Mouse (Mus musculus) forebrain, embryonic 10.5 days (tissue): ENCODE results near the gene Oasl1. TPM values are rescaled to one million over a fixed set of nuclear protein-coding genes. Genes with fewer than 3 reads are reported as not detected.

Source experiments
- DNase-seq: peaks from one replicate; pipeline ENCODE4 v3.0.0-alpha.2; 2017; ENCODE audit warnings: low spot score; ENCODE audit errors: extremely low spot score
- H3K27ac ChIP-seq: fragments of 300-500 bp; sonication (generic); 2 replicates; pipeline ENCODE4 v1.5.1; 2016; ENCODE audit warnings: mild to moderate bottlenecking
- H3K27me3 ChIP-seq: fragments of 300-500 bp; sonication (generic); 2 replicates; pipeline ENCODE4 v1.6.1; 2016; ENCODE audit warnings: mild to moderate bottlenecking; ENCODE audit not compliant: poor library complexity, severe bottlenecking
- H3K36me3 ChIP-seq: fragments of 300-500 bp; sonication (generic); replicated peaks from 2 replicates; pipeline ENCODE4 v1.6.1; 2016; ENCODE audit warnings: mild to moderate bottlenecking, moderate library complexity
- H3K4me1 ChIP-seq: fragments of 300-500 bp; sonication (generic); 2 replicates; pipeline ENCODE4 v1.6.1; 2016
- H3K4me3 ChIP-seq: fragments of 300-500 bp; sonication (generic); 2 replicates; pipeline ENCODE4 v1.5.1; 2016; ENCODE audit warnings: mild to moderate bottlenecking, moderate library complexity
- H3K9me3 ChIP-seq: fragments of 300-500 bp; sonication (generic); 2 replicates; pipeline ENCODE4 v1.6.1; 2016; ENCODE audit warnings: mild to moderate bottlenecking, moderate library complexity
- WGBS: fragments of 180-500 bp; shearing (Covaris S2); methylation state at CpG from one replicate; pipeline ENCODE4 v1.1.7; 2016; 5-methylcytosine and 5-hydroxymethylcytosine counted together
- polyA plus RNA-seq: library from polyadenylated mRNA; unstranded; fragments of >200 nt; fragmentation: Nextera tagmentation; extraction: Ambion mirVana; gene quantifications from 2 replicates; pipeline ENCODE4 v1.2.1, GENCODE M21; 2016

Oasl1 gene
- polyA plus RNA-seq, 1 experiment from 2014 or later: not detected

DNA sequence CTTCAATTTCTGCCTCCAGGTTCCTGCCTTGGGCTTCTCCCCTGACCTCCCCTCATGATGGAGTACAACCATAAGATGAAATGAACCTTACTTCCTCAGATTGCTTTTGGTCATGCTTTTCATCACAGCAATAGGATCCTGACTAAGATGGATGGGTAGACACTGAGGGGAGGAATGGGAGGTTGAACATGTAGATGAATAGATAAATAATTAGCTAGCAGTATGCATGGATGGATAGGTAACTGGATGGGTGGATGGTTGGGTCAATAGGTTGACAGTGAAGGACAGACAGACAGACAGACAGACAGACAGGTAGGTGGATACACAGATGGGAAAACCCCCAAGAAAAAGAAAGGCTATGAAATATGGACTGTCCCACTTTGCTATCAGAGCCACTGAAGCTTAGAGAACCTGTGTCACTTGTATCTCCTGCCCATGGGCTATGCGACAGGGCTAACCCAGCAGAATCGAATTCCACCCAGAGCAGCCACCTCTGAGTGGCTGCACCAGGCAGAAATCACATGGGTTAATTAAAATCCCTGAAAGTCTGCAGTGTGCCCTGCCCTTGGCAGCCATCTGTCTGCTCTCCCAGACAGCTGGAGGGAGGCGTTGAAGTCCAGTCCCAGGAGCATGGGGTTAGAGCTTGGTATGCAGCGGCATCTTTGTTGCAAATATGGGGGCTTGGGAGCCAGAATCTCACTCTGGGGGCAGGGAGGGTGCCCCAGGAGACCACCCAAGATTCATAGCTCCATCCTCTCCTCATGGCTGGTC, 38.7 kb downstream of the Oasl1 start:
- Histone ChIP-seq H3K4me1 (no peaks in the 10 kb centered on the region), H3K36me3 (no peaks in the 10 kb centered on the region), H3K27me3 (0 out of 2 replicates have a peak, but pooled peaks cover 7% of the 10 kb centered on the region), H3K9me3 (no peaks in the 10 kb centered on the region), H3K27ac (no peak overlapping the region), H3K4me3 (no peak overlapping the region)
- WGBS: 75% methylated on average over 4 of the region's 4 CpGs
- no peak for DNase-seq

DNA sequence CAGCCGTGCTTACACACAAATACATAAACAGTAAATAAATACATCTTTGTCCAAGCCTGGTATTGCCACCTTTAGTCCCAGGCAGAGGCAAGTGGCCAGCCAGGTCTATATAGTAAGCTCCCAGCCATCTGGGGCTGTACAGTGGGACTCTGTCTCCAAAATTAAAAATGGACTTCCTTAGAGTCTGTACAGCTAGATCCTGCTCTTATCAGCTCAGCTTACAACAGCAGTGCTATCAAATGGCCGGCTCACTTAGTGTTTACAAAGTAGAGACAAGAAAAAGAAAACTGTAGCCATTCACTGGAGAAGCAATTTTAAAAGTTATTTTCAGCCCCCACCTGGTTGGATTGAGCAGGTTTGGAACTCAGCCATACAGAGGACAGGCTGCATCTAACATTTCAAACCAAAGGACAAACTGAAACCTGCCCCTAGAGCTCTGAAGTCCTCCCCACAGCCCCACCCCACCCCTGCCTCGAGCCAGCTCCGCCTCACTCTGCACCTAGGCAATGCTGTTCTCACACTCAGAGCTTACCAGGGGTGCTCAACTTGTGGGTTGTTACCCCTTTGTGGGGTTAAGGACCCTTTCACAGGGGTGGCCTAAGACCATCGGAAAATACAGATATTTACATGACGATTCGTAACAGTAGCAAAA, 41.4 kb downstream of the Oasl1 start:
- H3K4me1 ChIP-seq: peaks cover 22% of the 10 kb centered on the region
- peaks cover 29% of the 10 kb centered on the region for H3K27me3 ChIP-seq
- WGBS: 75% methylated on average over 7 of the region's 7 CpGs
- DNase-seq: no peak
- H3K4me3 ChIP-seq: no peak overlapping the region
- no peak overlapping the region for H3K27ac ChIP-seq
- no peaks in the 10 kb centered on the region for H3K36me3 ChIP-seq
- no peaks in the 10 kb centered on the region for H3K9me3 ChIP-seq

DNA sequence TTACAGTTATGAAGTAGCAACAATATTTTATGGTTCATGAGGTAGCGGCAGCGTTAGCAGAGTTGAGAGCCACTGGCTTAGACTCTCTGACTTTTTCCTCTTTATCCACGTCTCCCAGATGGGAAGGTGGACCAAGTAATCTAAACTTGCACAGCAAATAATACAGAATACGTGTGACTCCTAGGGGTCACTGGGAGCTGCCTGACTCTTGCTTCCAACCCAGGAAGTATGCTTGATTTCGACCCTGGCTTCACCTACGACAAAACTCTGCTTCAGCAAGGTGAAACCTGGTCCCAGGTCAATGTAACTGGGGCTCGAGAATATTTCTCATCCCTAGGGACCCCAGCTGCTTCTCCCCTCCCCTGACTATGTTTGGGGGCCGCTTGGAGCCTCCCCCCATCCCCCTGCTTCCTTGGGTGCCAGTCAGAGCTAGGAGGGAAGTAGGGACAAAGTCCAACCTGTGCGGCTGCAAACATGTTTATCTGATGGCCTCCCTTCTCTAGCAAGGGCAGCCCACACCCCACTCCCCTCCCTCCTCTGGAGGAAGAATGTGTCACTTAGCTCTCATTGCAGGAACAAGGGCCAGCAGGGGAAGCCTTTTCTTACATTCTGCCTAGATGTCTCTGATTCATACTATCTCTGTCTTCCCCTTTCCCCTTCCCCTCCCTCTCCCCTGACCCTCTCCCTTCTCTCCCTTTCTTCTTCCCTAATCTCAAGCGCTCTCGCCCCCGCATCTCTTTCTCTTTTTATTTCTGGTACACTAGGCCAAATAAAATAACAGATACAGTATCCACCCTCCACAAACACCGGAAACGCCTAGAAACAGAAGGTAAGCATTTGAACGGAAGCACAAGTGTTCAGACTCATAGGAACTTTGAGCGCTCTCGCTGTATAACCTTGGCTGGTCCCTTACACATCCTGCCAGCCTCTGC, 42.2 kb downstream of the Oasl1 start:
- no peaks in the 10 kb centered on the region for H3K9me3 ChIP-seq
- H3K4me3 ChIP-seq: no peak overlapping the region
- no peak for DNase-seq
- 72% methylated on average over 17 of the region's 17 CpGs for WGBS
- H3K36me3 ChIP-seq: no peaks in the 10 kb centered on the region
- no peak overlapping the region for H3K27ac ChIP-seq
- H3K27me3 ChIP-seq: peaks cover 36% of the 10 kb centered on the region
- peaks cover 28% of the 10 kb centered on the region for H3K4me1 ChIP-seq

DNA sequence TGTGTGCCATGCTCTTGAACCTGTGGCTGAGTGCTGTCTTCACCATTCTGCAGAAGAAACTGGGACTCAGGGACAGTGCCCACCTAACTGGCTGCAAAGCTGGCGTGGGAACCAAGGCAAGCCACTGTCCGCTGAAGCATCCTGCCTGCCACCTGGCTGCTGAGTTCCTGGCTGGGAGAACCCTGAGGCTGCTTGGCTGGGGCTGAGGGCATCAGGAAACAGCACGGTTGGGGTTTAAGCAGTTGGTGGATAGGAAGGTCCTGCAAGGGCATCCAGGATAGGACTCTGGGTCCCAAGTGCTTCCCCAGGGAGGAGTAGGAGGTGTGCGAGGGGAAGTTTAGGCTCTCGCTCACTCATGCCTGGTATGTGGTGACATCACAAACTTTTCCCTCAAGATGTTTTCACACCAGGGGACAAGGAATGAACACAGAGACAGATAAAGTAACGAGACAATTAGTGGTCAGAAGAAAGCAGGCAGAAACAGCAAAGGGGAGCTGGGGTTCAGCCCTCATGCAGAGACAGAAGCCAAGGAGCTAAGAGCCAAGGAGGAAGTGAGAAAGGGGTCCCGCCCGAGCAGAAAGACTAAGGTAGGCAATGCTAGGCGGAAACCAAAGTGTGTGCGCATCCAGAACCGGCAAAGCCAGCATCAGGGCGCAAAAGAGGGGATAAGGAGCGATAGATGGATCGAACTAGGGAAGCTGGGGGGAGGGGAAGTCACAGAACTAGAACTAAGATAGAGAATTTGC, 44.7 kb downstream of the Oasl1 start:
- peaks cover 37% of the 10 kb centered on the region for H3K27me3 ChIP-seq
- peaks cover 28% of the 10 kb centered on the region for H3K4me1 ChIP-seq
- no peaks in the 10 kb centered on the region for H3K36me3 ChIP-seq
- H3K27ac ChIP-seq: no peak overlapping the region
- 41% methylated on average over 14 of the region's 14 CpGs for WGBS
- H3K9me3 ChIP-seq: no peaks in the 10 kb centered on the region
- DNase-seq: no peak
- H3K4me3 ChIP-seq: no peak overlapping the region

DNA sequence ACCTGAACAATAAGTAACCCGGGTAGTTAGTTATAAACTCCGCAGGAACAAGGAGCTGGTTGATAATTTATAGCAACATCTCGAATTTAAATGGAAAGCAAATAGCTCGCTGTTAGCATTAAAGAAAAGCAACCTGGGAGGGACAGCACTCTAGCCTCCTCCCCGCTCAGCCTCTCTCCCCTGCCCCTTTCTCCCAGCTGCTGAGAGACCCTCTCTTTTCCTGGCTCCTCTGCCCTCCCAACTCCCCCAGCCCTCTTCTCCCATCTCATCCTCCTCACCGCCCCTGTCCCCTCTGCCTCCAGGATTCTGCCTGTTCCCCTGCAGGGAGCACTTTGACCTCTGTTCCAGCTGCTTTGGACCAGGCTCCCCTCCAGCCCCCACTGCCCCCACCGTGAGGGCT, 45.6 kb downstream of the Oasl1 start:
- DNase-seq: no peak
- WGBS: 25% methylated on average over 7 of the region's 7 CpGs
- Histone ChIP-seq H3K4me3 (no peak overlapping the region), H3K36me3 (no peaks in the 10 kb centered on the region), H3K4me1 (peaks cover 28% of the 10 kb centered on the region), H3K9me3 (no peaks in the 10 kb centered on the region), H3K27me3 (peaks cover 37% of the 10 kb centered on the region), H3K27ac (0 out of 2 replicates have a peak overlapping the region, but pooled peaks have one; percentile 8)

DNA sequence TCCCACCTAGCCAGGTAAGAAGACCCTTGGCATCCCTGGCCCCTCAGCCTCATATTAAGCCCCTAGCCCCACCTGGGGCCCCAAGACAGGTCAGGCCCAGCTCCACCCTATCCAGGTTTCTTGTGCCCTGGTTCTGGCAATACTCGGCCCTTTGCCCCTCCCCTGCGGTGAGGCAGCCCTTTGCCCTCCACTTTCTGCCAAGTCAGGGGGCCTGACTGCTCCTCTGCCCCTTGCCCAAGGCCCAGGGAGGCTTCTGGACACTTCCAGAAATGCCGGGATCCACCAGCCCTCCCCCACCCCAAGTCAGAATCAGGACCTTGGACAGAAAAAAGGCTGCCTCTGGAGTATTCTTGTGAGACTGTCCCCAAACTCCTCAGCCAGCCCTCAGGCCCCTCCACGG, 46.0 kb downstream of the Oasl1 start:
- Histone ChIP-seq H3K27me3 (peaks cover 37% of the 10 kb centered on the region), H3K9me3 (no peaks in the 10 kb centered on the region), H3K4me3 (no peak overlapping the region), H3K36me3 (no peaks in the 10 kb centered on the region), H3K27ac (0 out of 2 replicates have a peak overlapping the region, but pooled peaks have one; percentile 8), H3K4me1 (peaks cover 28% of the 10 kb centered on the region)
- WGBS: 16% methylated on average over 4 of the region's 4 CpGs
- no peak for DNase-seq

DNA sequence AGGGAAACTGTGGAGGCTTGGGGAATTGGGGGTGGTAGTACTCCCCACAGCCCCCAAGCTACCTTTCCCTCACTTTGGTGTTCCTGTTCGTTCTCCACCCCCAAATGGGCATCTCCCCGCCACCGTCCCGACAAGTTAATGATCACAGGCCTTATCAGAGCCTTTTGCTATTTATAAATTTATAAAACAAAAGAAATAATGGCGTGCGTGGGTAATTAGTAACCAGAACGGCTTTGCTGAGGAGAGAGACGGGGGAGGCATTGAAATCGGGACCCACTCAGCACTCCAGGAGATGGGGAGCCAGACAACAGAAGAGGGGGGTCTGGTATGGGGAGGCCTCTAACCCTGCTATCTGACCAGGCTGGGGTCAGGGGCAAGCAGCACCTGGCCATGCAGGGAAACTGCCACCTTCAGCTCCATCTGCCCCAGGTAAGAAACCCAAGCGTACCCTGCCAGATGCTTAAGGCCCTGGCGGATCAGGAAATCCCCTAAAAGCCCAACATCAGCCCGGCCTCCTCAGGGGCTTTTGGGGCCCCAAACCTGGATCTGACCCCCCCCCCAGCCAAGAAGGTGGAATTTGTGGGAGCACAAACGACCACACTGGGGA, 46.7 kb downstream of the Oasl1 start:
- no peaks in the 10 kb centered on the region for H3K9me3 ChIP-seq
- H3K4me1 ChIP-seq: peaks cover 28% of the 10 kb centered on the region
- H3K27me3 ChIP-seq: peaks cover 37% of the 10 kb centered on the region
- H3K36me3 ChIP-seq: no peaks in the 10 kb centered on the region
- no peak overlapping the region for H3K27ac ChIP-seq
- 62% methylated on average over 13 of the region's 13 CpGs for WGBS
- no peak overlapping the region for H3K4me3 ChIP-seq
- DNase-seq: no peak

DNA sequence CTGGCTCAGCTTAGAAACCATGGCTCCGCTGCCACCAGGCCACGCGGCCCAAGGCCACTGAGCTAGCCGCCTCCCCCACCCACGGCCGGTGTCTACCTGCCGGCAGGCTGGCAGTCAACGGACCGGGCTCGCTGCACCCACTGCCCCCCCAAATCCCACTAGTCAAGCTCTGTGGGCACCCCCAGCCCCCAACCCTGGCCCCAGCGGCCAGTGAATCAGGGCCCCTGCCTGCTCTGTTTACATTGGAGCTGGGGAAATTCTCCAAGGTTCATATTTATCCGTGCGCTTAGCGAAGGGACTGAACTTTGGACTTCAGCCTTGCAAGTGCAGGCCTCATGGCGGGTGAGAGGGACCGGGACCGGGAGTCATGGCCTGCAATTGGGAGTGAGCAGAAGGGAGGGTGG, 47.8 kb downstream of the Oasl1 start, which contains the start of gene Hnf1a:
Gene Hnf1a (minus strand): TSS at position 271 of the 404 bp plus-strand sequence.
- Histone ChIP-seq H3K9me3 (no peaks in the 10 kb centered on the region), H3K27ac (no peak within 1 kb of the TSS; the same call in 1 of the 2 replicates), H3K4me3 (no peak within 1 kb of the TSS), H3K36me3 (no peaks in the 10 kb centered on the region), H3K27me3 (peaks cover 37% of the 10 kb centered on the region), H3K4me1 (peaks cover 28% of the 10 kb centered on the region)
- no peak for DNase-seq
- WGBS: 88% methylated on average over 17 of the region's 17 CpGs

DNA sequence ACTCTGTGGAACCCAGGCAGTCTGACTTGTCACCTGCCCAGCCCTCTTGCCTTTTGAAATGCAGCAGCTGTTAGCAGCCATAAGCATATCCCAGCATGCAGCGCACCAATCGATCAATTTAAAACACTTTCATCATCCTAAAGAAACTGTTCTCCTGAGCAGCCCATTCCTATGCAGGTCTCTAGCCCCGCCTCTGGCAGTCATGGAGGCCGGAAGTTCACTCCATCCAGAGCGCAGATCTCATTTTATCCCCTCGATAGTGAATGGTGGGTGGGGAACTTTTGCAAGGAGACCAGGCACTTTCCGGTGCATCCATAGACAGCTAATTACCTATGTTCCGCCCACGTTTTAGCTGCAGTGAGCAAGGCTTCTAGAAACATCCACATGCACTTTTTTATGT, 49.2 kb downstream of the Oasl1 start:
- H3K4me1 ChIP-seq: peaks cover 28% of the 10 kb centered on the region
- no peaks in the 10 kb centered on the region for H3K9me3 ChIP-seq
- no peak overlapping the region for H3K27ac ChIP-seq
- DNase-seq: no peak
- H3K4me3 ChIP-seq: no peak overlapping the region
- 88% methylated on average over 9 of the region's 9 CpGs for WGBS
- no peaks in the 10 kb centered on the region for H3K36me3 ChIP-seq
- H3K27me3 ChIP-seq: peaks cover 30% of the 10 kb centered on the region

DNA sequence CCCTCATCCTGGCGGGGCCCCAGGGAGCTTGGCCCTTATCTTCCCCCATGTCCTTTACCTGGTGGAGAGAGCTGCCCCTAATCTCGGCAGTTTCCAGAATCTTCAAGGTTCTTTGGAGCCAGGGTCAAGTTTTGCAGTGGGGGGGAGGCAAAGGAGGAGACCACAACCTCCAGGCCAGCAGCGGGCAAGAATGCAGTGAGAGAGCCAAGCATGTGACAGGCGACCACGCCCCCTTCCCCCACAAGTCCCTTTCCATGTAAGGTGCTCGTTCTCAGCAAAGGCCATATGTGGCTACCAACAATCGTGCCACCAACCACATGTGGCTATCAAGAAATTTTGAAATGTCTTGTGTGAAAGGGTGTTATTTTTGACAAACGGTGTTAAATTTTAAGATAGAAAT, 50.1 kb downstream of the Oasl1 start:
- no peak overlapping the region for H3K27ac ChIP-seq
- no peak overlapping the region for H3K4me3 ChIP-seq
- peaks cover 19% of the 10 kb centered on the region for H3K4me1 ChIP-seq
- WGBS: 86% methylated on average over 8 of the region's 8 CpGs
- H3K27me3 ChIP-seq: peaks cover 22% of the 10 kb centered on the region
- no peaks in the 10 kb centered on the region for H3K9me3 ChIP-seq
- no peaks in the 10 kb centered on the region for H3K36me3 ChIP-seq
- DNase-seq: no peak

DNA sequence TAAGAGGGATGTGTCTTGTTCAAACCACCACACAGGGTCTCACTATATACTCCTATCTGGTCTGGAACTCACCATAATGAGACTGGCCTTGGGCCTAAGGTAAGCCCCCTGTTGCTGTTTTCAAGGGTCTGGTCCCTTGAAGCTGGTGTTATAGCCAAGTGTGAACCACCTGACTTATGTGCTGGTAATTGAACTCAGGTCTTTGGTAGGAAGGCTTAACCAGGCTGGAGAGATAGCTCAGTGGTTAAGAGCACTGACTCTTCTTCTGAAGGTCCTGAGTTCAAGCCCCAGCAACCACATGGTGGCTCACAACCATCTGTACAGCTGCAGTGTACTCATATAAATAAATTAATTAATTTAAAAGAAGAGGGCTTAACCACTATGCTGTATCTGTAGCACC, 53.9 kb downstream of the Oasl1 start:
- Histone ChIP-seq H3K4me3 (no peak overlapping the region), H3K27ac (no peak overlapping the region), H3K9me3 (no peaks in the 10 kb centered on the region), H3K4me1 (peaks cover 18% of the 10 kb centered on the region), H3K27me3 (peaks cover 3% of the 10 kb centered on the region; the same call in 1 of the 2 replicates), H3K36me3 (no peaks in the 10 kb centered on the region)
- DNase-seq: no peak

DNA sequence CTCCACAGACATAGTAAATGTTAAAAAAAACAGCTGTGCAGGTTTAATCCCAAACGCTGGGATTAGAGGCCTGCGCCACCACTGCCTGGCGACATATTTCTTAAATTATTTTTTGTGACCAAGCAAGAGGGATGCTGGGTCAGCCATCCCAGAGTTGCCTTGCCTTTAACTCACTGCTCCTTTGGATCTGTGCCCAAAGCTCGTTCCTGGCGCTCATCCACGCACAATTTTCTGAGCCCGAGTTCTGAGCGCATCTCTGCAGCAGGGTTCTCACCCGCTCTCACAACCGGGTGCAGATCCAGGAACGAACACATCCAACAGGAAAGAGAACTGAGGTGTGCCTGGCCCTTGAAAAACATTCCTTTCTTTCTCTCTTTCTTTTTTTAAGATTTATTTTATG, 55.4 kb downstream of the Oasl1 start:
- H3K27me3 ChIP-seq: peaks cover 3% of the 10 kb centered on the region; the same call in 1 of the 2 replicates
- 76% methylated on average over 11 of the region's 11 CpGs for WGBS
- H3K27ac ChIP-seq: no peak overlapping the region
- H3K4me1 ChIP-seq: peaks cover 18% of the 10 kb centered on the region
- H3K36me3 ChIP-seq: no peaks in the 10 kb centered on the region
- DNase-seq: no peak
- H3K4me3 ChIP-seq: no peak overlapping the region
- H3K9me3 ChIP-seq: no peaks in the 10 kb centered on the region
